Mouse (Mus musculus) midbrain, embryonic 11.5 days (tissue): Measurements from ENCODE around the gene Glrx. TPM values are rescaled to one million over a fixed set of nuclear protein-coding genes. Genes with fewer than 3 reads are reported as not detected.
"Not testable (repeated sequence)": the region's sequence is repeated elsewhere in the genome, so short reads cannot be mapped to it uniquely, and the experiment has no call there.

Experiments
- ATAC-seq: fragments of 200-750 bp; cut with Nextera tagmentation; 2 replicates; pipeline ENCODE4 v1.8.0; 2017; ENCODE audit warnings: moderate TSS enrichment, moderate library complexity; ENCODE audit not compliant: low FRiP score
- DNase-seq: peaks from one replicate; pipeline ENCODE4 v3.0.0; 2015; ENCODE audit warnings: low spot score; ENCODE audit errors: missing footprints
- H3K27ac ChIP-seq: fragments of 300-500 bp; sonication (generic); 2 replicates; pipeline ENCODE4 v1.5.1; 2014; ENCODE audit warnings: low read depth, low read length
- H3K27me3 ChIP-seq: fragments of 300-500 bp; sonication (generic); 2 replicates; pipeline ENCODE4 v1.6.1; 2014; ENCODE audit warnings: mild to moderate bottlenecking, low read length, moderate library complexity, mixed read lengths; ENCODE audit not compliant: control insufficient read depth, insufficient read depth
- H3K36me3 ChIP-seq: fragments of 300-500 bp; sonication (generic); 2 replicates; pipeline ENCODE4 v1.6.1; 2014; ENCODE audit warnings: mild to moderate bottlenecking, low read length, moderate library complexity, mixed read lengths; ENCODE audit not compliant: control insufficient read depth, insufficient read depth
- H3K4me1 ChIP-seq: fragments of 300-500 bp; sonication (generic); 2 replicates; pipeline ENCODE4 v1.6.1; 2014; ENCODE audit warnings: low read length; ENCODE audit not compliant: control insufficient read depth, insufficient read depth
- H3K4me2 ChIP-seq: fragments of 300-500 bp; sonication (generic); 2 replicates; pipeline ENCODE4 v1.6.1; 2014; ENCODE audit warnings: mild to moderate bottlenecking, moderate library complexity
- H3K4me3 ChIP-seq: fragments of 300-500 bp; sonication (generic); 2 replicates; pipeline ENCODE4 v1.5.1; 2014; ENCODE audit warnings: low read depth, low read length
- H3K9ac ChIP-seq: fragments of 300-500 bp; sonication (generic); 2 replicates; pipeline ENCODE4 v1.6.1; 2014; ENCODE audit warnings: low read length
- H3K9me3 ChIP-seq: fragments of 300-500 bp; sonication (generic); 2 replicates; pipeline ENCODE4 v1.6.1; 2016; ENCODE audit warnings: low read length; ENCODE audit not compliant: control insufficient read depth
- WGBS: fragments of 180-500 bp; shearing (Covaris S2); extraction: QIAGEN DNeasy Blood & Tissue Kit; methylation state at CpG from one replicate; pipeline ENCODE4 v1.1.7; 2014; 5-methylcytosine and 5-hydroxymethylcytosine counted together
- polyA plus RNA-seq: library from polyadenylated mRNA; unstranded; fragments of >200 nt; fragmentation: Nextera tagmentation; extraction: Ambion mirVana; gene quantifications from 2 replicates; pipeline ENCODE4 v1.2.1, GENCODE M21; 2014

The Glrx gene
- polyA plus RNA-seq, 1 experiment from 2014 or later: 31.3 TPM

GRCm38 (mm10) chr13:75817183-75817582 lies 22.5 kb upstream of the Glrx start:
- 87% methylated on average over 2 of the region's 2 CpGs for WGBS
- no peaks in the 10 kb centered on the region for H3K9me3 ChIP-seq
- no peak overlapping the region for H3K9ac ChIP-seq
- H3K27me3 ChIP-seq: no peaks in the 10 kb centered on the region
- no peaks in the 10 kb centered on the region for H3K36me3 ChIP-seq
- no peak overlapping the region for H3K27ac ChIP-seq
- ATAC-seq (no peak), DNase-seq (peak; percentile 17)
- no peak overlapping the region for H3K4me2 ChIP-seq
- H3K4me3 ChIP-seq: no peak overlapping the region
- no peaks in the 10 kb centered on the region for H3K4me1 ChIP-seq

DNA sequence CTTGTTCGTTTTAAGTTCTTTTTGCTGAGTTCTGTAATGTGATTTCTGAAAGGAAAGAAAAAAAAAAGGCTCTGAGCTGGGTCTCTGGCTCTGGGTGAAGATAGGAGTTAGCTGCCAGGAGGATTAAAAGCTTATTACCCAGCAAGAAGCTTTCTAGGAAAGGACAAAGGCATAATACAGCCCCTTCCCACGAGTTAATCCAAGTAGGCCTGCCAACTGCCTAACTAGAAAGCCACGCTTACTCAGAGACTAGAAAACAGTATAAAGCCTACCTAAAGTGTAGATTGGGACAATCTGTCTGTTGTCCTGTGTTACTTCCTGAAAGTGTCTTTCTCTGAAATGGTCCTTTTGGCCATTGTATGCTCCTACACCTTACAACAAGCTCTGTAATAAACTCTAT lies 21.2 kb upstream of the Glrx start:
- Histone ChIP-seq H3K36me3 (no peaks in the 10 kb centered on the region), H3K9me3 (no peaks in the 10 kb centered on the region), H3K4me1 (no peaks in the 10 kb centered on the region), H3K27ac (no peak overlapping the region), H3K4me2 (no peak overlapping the region), H3K4me3 (no peak overlapping the region), H3K9ac (no peak overlapping the region), H3K27me3 (no peaks in the 10 kb centered on the region)
- peak; percentile 88 for DNase-seq
- ATAC-seq: 0 out of 2 replicates have a peak, but pooled peaks have one; percentile 38
- 13% methylated on average over 3 of the region's 3 CpGs for WGBS

DNA sequence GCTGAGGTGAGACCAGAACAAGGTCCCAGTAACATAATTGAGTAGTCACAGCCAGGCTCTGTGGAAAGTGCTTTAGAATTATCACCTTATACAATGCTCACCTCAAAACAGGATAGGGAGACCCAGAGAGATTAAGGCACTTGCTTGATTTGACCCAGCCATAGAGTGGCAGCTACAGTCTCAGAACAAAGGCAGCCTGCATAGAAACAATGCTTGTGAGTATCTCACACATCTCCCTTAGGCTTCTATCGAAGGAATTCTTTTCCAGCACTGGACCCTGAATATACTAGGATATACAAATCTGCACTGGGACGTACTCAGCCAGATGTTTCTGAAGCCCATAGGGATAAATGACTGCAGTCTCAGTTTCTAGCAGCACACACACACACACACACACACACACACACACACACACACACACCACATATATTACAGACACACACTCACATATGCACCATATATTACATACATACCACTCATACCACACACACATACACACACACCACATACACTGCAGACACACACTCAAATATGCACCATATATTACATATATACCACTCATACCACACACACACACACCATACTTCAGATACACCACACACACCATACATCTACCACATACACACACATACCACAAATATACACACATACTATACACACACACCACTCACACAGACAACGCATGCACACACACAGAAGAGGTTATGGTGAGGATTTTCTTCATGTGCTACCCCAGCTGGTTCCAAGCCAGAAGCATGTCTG lies 20.5 kb upstream of the Glrx start:
- Histone ChIP-seq H3K36me3 (no peaks in the 10 kb centered on the region), H3K4me1 (no peaks in the 10 kb centered on the region), H3K27ac (no peak overlapping the region), H3K27me3 (no peaks in the 10 kb centered on the region), H3K9ac (no peak overlapping the region), H3K9me3 (no peaks in the 10 kb centered on the region), H3K4me2 (no peak overlapping the region), H3K4me3 (no peak overlapping the region)
- peak; percentile 46 for ATAC-seq
- DNase-seq: peak; percentile 82
- WGBS: 54% methylated on average over 3 of the region's 3 CpGs

- ATAC-seq (no peak), DNase-seq (peak; percentile 56)
- Histone ChIP-seq H3K4me3 (no peak overlapping the region), H3K4me2 (no peak overlapping the region), H3K9ac (no peak overlapping the region), H3K9me3 (no peaks in the 10 kb centered on the region), H3K4me1 (no peaks in the 10 kb centered on the region), H3K36me3 (no peaks in the 10 kb centered on the region), H3K27me3 (no peaks in the 10 kb centered on the region), H3K27ac (no peak overlapping the region)
These were observed 19.8 kb upstream of the Glrx start for GRCm38 (mm10) chr13:75819898-75820297.

DNA sequence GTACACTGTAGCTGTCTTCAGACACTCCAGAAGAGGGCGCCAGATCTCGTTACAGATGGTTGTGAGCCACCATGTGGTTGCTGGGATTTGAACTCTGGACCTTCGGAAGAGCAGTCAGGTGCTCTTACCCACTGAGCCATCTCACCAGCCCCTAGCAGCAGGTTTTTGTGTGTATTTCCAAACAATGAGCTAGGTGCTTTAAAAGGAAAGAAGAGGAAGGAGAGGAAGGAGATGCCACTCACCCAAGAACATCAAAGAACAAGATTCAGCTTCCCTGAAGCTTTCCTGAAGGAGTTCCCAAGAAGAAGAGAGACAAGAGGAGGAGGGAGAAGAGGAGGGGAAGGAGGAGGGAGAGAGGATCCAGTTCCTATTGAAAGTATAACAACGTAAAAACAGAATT lies 17.3 kb upstream of the Glrx start:
- H3K27ac ChIP-seq, H3K4me3 ChIP-seq, ATAC-seq, H3K36me3 ChIP-seq, H3K9me3 ChIP-seq, H3K4me1 ChIP-seq, H3K27me3 ChIP-seq, H3K4me2 ChIP-seq, H3K9ac ChIP-seq: not testable (repeated sequence)
- peak; percentile 78 for DNase-seq
- 81% methylated on average over 2 of the region's 4 CpGs for WGBS

DNA sequence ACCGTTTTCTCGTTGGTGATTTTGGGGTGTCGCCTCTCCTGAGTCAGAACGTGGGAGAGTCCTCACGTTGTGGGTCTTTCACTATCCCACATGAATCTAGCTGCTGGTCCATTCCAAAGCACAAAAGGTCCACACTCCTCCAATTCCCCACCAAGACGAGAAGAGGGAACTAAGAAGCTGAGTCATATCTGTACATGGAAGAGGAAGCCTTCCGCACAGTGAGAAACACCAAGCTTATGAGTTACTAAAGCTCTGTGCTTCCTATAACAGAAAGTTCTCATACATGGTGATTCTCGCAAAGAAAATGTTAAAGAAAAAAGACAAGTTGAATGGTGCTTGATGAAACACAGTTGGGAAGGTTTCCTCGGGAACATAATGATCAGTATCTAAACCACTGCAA lies 16.5 kb upstream of the Glrx start:
- Histone ChIP-seq H3K4me1 (no peaks in the 10 kb centered on the region), H3K4me3 (no peak overlapping the region), H3K9ac (no peak overlapping the region), H3K4me2 (no peak overlapping the region), H3K36me3 (no peaks in the 10 kb centered on the region), H3K9me3 (no peaks in the 10 kb centered on the region), H3K27me3 (no peaks in the 10 kb centered on the region), H3K27ac (no peak overlapping the region)
- ATAC-seq: no peak
- 89% methylated on average over 7 of the region's 9 CpGs for WGBS
- peak; percentile 37 for DNase-seq

DNA sequence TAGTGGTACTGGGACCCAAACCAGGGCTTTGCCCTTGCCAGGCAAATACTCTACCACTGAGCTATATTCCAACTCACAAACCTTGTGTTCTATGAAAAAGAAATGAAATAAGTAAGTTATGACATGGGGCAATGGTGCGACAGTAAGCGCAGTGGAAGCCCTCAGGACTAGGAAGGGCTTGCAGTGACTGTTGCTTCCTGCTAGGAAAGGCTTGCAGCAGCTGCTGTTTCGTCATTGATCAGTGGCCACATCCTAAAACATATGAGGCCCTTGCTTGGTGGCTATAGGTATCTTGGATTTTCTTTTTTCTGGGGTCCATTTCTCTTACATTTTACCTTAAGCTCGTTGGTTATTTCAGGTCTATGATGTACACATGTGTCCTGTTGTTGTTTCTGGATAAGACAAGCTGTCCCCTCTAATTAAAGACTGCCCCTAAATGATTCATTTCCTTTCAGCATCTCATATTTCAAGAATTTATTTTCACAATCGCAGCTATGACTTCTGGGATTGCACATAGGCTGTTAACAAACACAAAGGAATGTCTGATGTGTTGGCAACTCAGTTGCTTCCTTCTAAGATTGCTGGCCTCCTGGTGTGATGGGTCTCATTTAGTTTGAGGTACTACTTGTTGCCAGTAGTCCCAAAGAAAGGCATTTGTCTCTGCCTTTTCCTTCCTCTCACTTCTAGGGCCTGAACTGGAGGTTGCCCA lies 14.9 kb upstream of the Glrx start:
- no peak for ATAC-seq
- no peak overlapping the region for H3K27ac ChIP-seq
- H3K4me2 ChIP-seq: no peak overlapping the region
- H3K36me3 ChIP-seq: no peaks in the 10 kb centered on the region
- no peak overlapping the region for H3K4me3 ChIP-seq
- no peaks in the 10 kb centered on the region for H3K9me3 ChIP-seq
- H3K27me3 ChIP-seq: no peaks in the 10 kb centered on the region
- H3K4me1 ChIP-seq: no peaks in the 10 kb centered on the region
- 78% methylated on average over 5 of the region's 5 CpGs for WGBS
- H3K9ac ChIP-seq: no peak overlapping the region
- DNase-seq: peak; percentile 17

DNA sequence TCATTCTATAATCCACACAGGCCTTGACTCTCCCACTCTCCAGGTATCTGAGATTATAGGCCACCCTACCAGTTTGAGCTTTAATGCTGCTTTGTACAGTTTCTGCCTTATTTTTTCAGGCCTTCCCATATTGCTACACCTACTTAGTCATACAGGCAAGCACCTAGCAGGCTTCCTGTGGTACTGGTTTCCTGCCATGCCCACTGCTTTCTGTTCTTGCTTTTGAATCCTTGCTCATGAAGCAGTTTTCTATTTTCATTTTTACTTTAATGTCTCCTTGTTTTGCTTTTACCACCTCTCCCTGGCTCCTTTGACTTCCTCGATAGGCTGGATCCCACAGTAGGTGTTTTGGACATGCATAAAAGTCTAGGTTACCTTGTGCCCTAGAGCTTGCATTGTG lies 14.3 kb upstream of the Glrx start:
- DNase-seq: peak; percentile 57
- 86% methylated on average over 1 of the region's 1 CpGs for WGBS
- Histone ChIP-seq H3K36me3 (no peaks in the 10 kb centered on the region), H3K4me2 (no peak overlapping the region), H3K4me3 (no peak overlapping the region), H3K4me1 (no peaks in the 10 kb centered on the region), H3K9ac (no peak overlapping the region), H3K27me3 (no peaks in the 10 kb centered on the region), H3K27ac (no peak overlapping the region), H3K9me3 (no peaks in the 10 kb centered on the region)
- ATAC-seq: no peak

DNA sequence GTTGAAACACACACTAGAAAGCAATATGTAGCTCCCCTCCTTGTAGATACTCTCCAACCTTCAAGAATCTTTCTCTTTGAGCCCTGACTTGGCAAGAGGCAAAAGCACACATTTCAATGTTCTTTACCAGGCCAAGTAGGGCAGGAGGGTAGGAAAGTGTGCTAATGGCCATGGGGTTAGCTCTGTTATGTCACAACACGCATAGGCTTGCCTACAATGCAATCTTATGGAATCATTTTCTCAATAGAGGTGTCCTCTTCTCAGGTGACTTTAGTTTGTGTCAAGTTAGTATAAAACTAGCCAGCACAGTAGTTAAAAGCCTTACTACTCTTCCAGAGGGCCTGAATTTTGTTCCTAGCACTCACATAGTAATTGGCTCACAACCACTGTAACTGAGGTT lies 9.0 kb upstream of the Glrx start:
- ATAC-seq: no peak
- no peaks in the 10 kb centered on the region for H3K36me3 ChIP-seq
- DNase-seq: no peak
- no peak overlapping the region for H3K9ac ChIP-seq
- 92% methylated on average over 1 of the region's 1 CpGs for WGBS
- H3K27ac ChIP-seq: no peak overlapping the region
- H3K4me3 ChIP-seq: no peak overlapping the region
- H3K4me2 ChIP-seq: no peak overlapping the region
- H3K4me1 ChIP-seq: no peaks in the 10 kb centered on the region
- H3K27me3 ChIP-seq: no peaks in the 10 kb centered on the region
- H3K9me3 ChIP-seq: no peaks in the 10 kb centered on the region
